Mouse (Mus musculus): ENCODE data around the gene Churc1. TPM values are rescaled to one million over a fixed set of nuclear protein-coding genes. Genes with fewer than 3 reads are reported as not detected.
"Not testable (repeated sequence)": the region's sequence is repeated elsewhere in the genome, so short reads cannot be mapped to it uniquely, and the experiment has no call there.

Churc1 gene
- total and polyA plus RNA-seq, 3 experiments, result 76.2 to 96.7 (median 87.3) TPM

- WGBS, result 89% methylated on average over 12 of the region's 12 CpGs
These were observed 15.5 kb downstream of the Churc1 start for GRCm38 (mm10) chr12:76780639-76781468.

GRCm38 (mm10) chr12:76784056-76784619 is 18.8 kb downstream of the Churc1 start:
- Histone ChIP-seq H3K79me2 (replicated peaks; ENCODE audit: control insufficient read depth, insufficient read depth, low read length) (no peaks in the 10 kb centered on the region), H3K36me3 (ENCODE audit: control insufficient read depth, insufficient read depth, low read length) (peaks cover 2% of the 10 kb centered on the region; the same call in 1 of the 2 replicates), H3K27ac (no peak overlapping the region), H3K9ac (ENCODE audit: low read depth, low read length) (no peak overlapping the region), H3K4me1 (ENCODE audit: control insufficient read depth, insufficient read depth, low read length) (peaks cover 3% of the 10 kb centered on the region; the same call in 1 of the 2 replicates), H3K4me3 (no peak overlapping the region), H3K27me3 (ENCODE audit: control insufficient read depth, insufficient read depth, low read length) (no peaks in the 10 kb centered on the region)
- intact Hi-C loops (cut with DNase I), result no loop called here
- 32% methylated on average over 10 of the region's 10 CpGs for WGBS
- no peak for TF ChIP-seq EP300 (IDR thresholded peaks at IDR 0.05; ENCODE audit: insufficient read depth, low read depth, low read length)
- TF ChIP-seq CTCF (IDR thresholded peaks at IDR 0.05), result no peak
- TF ChIP-seq POLR2A (IDR thresholded peaks at IDR 0.05; ENCODE audit: insufficient read depth, low read depth, low read length), result no peak
- DNase-seq, result peak; percentile 28

More at GRCm38 (mm10) chr12:76780639-76781468, 15.5 kb downstream of the Churc1 start:
- Histone ChIP-seq H3K4me1 (ENCODE audit: control insufficient read depth, insufficient read depth, low read length) (peaks cover 3% of the 10 kb centered on the region; the same call in 1 of the 2 replicates), H3K79me2 (replicated peaks; ENCODE audit: control insufficient read depth, insufficient read depth, low read length) (no peaks in the 10 kb centered on the region), H3K9ac (ENCODE audit: low read depth, low read length) (no peak overlapping the region), H3K27me3 (ENCODE audit: control insufficient read depth, insufficient read depth, low read length) (no peaks in the 10 kb centered on the region), H3K36me3 (ENCODE audit: control insufficient read depth, insufficient read depth, low read length) (peaks cover 2% of the 10 kb centered on the region; the same call in 1 of the 2 replicates), H3K4me3 (no peak overlapping the region), H3K27ac (no peak overlapping the region)
- no peak for DNase-seq
- intact Hi-C loops (cut with DNase I), result no loop called here
- TF ChIP-seq EP300 (IDR thresholded peaks at IDR 0.05; ENCODE audit: insufficient read depth, low read depth, low read length) (no peak), POLR2A (IDR thresholded peaks at IDR 0.05; ENCODE audit: insufficient read depth, low read depth, low read length) (no peak), CTCF (IDR thresholded peaks at IDR 0.05) (no peak)

GRCm38 (mm10) chr12:76790446-76791084 is 25.2 kb downstream of the Churc1 start:
- no peaks in the 10 kb centered on the region for H3K79me2 ChIP-seq (replicated peaks; ENCODE audit: control insufficient read depth, insufficient read depth, low read length)
- intact Hi-C loops (cut with DNase I), result no loop called here
- no peaks in the 10 kb centered on the region for H3K27me3 ChIP-seq (ENCODE audit: control insufficient read depth, insufficient read depth, low read length)
- H3K4me3 ChIP-seq, result no peak overlapping the region
- H3K36me3 ChIP-seq (ENCODE audit: control insufficient read depth, insufficient read depth, low read length), result no peaks in the 10 kb centered on the region
- WGBS, result 16% methylated on average over 8 of the region's 8 CpGs
- no peaks in the 10 kb centered on the region for H3K4me1 ChIP-seq (ENCODE audit: control insufficient read depth, insufficient read depth, low read length)
- H3K9ac ChIP-seq (ENCODE audit: low read depth, low read length), result no peak overlapping the region
- no peak overlapping the region for H3K27ac ChIP-seq
- no peak for DNase-seq
- no peak for TF ChIP-seq CTCF (IDR thresholded peaks at IDR 0.05)

- H3K79me2 ChIP-seq (replicated peaks; ENCODE audit: control insufficient read depth, insufficient read depth, low read length); H3K4me3 ChIP-seq; H3K4me1 ChIP-seq (ENCODE audit: control insufficient read depth, insufficient read depth, low read length); DNase-seq; H3K27me3 ChIP-seq (ENCODE audit: control insufficient read depth, insufficient read depth, low read length); H3K36me3 ChIP-seq (ENCODE audit: control insufficient read depth, insufficient read depth, low read length); H3K9ac ChIP-seq (ENCODE audit: low read depth, low read length); H3K27ac ChIP-seq; intact Hi-C loops (cut with DNase I): not testable (repeated sequence)
- 51% methylated on average over 14 of the region's 14 CpGs for WGBS
These were observed 27.2 kb downstream of the Churc1 start for GRCm38 (mm10) chr12:76792540-76792939.

GRCm38 (mm10) chr12:76795350-76795749 is 30.0 kb downstream of the Churc1 start, which contains the start of gene Gpx2:
TSS of gene Gpx2 (minus strand) at chr12:76795554.
- H3K4me3 ChIP-seq, result no peak within 1 kb of the TSS
- WGBS, result 82% methylated on average over 5 of the region's 5 CpGs
- intact Hi-C loops (cut with DNase I), result no loop called here

More at GRCm38 (mm10) chr12:76795350-76795749, 30.0 kb downstream of the Churc1 start, which contains the start of gene Gpx2:
- DNase-seq, result no peak
- TF ChIP-seq EP300 (IDR thresholded peaks at IDR 0.05; ENCODE audit: insufficient read depth, low read depth, low read length), result no peak
- no peak for TF ChIP-seq POLR2A (IDR thresholded peaks at IDR 0.05; ENCODE audit: insufficient read depth, low read depth, low read length)
- no peak for TF ChIP-seq CTCF (IDR thresholded peaks at IDR 0.05)
- no peaks in the 10 kb centered on the region for H3K27me3 ChIP-seq (ENCODE audit: control insufficient read depth, insufficient read depth, low read length)
- no peaks in the 10 kb centered on the region for H3K36me3 ChIP-seq (ENCODE audit: control insufficient read depth, insufficient read depth, low read length)
- H3K79me2 ChIP-seq (replicated peaks; ENCODE audit: control insufficient read depth, insufficient read depth, low read length), result no peaks in the 10 kb centered on the region
- H3K9ac ChIP-seq (ENCODE audit: low read depth, low read length), result no peak within 1 kb of the TSS
- H3K4me1 ChIP-seq (ENCODE audit: control insufficient read depth, insufficient read depth, low read length), result no peaks in the 10 kb centered on the region
- no peak within 1 kb of the TSS for H3K27ac ChIP-seq
